Mouse (Mus musculus): Measurements from ENCODE around the gene Spock1. TPM values are rescaled to one million over a fixed set of nuclear protein-coding genes. Genes with fewer than 3 reads are reported as not detected.
A peak's percentile ranks its signal among the peaks of the same experiment; 100 is the strongest.
"Not testable (repeated sequence)": the region's sequence is repeated elsewhere in the genome, so short reads cannot be mapped to it uniquely, and the experiment has no call there.

The Spock1 gene
- polyA plus RNA-seq, 1 experiment from 2014 or later: 0.49 TPM

GRCm38 (mm10) chr13:57484426-57485168 is 423.5 kb downstream of the Spock1 start:
- ATAC-seq (replicated peaks; ENCODE audit: low FRiP score, low read depth): no peak
- H3K9me3 ChIP-seq (replicated peaks; ENCODE audit: low read length): no peaks in the 10 kb centered on the region
- WGBS: 84% methylated on average over 16 of the region's 16 CpGs
- no peaks in the 10 kb centered on the region for H3K4me1 ChIP-seq (replicated peaks; ENCODE audit: insufficient read depth, low read length)
- no peak overlapping the region for H3K4me3 ChIP-seq (replicated peaks; ENCODE audit: low read depth, low read length)
- H3K36me3 ChIP-seq (ENCODE audit: insufficient read depth, low read length): no peaks in the 10 kb centered on the region
- no peak for TF ChIP-seq CTCF (IDR thresholded peaks at IDR 0.05; ENCODE audit: low read depth)
- DNase-seq (ENCODE audit: low spot score): no peak
- no peak overlapping the region for H3K4me2 ChIP-seq (ENCODE audit: low read length)
- no peak overlapping the region for H3K27ac ChIP-seq
- H3K9ac ChIP-seq (ENCODE audit: low read depth, low read length): no peak overlapping the region
- H3K27me3 ChIP-seq (ENCODE audit: insufficient read depth, low read length): no peaks in the 10 kb centered on the region

- Histone ChIP-seq H3K9ac (ENCODE audit: low read depth, low read length) (no peak overlapping the region), H3K27ac (no peak overlapping the region), H3K4me3 (replicated peaks; ENCODE audit: low read depth, low read length) (no peak overlapping the region), H3K27me3 (ENCODE audit: insufficient read depth, low read length) (no peaks in the 10 kb centered on the region), H3K36me3 (ENCODE audit: insufficient read depth, low read length) (no peaks in the 10 kb centered on the region), H3K4me2 (ENCODE audit: low read length) (no peak overlapping the region), H3K4me1 (replicated peaks; ENCODE audit: insufficient read depth, low read length) (no peaks in the 10 kb centered on the region), H3K9me3 (replicated peaks; ENCODE audit: low read length) (no peaks in the 10 kb centered on the region)
- peak; percentile 67 for TF ChIP-seq CTCF (IDR thresholded peaks at IDR 0.05; ENCODE audit: low read depth)
- DNase-seq (ENCODE audit: low spot score): peak; percentile 29
- 42% methylated on average over 6 of the region's 6 CpGs for WGBS
- no peak for ATAC-seq (replicated peaks; ENCODE audit: low FRiP score, low read depth)
Observed at GRCm38 (mm10) chr13:57476700-57477099, 431.4 kb downstream of the Spock1 start.

DNA sequence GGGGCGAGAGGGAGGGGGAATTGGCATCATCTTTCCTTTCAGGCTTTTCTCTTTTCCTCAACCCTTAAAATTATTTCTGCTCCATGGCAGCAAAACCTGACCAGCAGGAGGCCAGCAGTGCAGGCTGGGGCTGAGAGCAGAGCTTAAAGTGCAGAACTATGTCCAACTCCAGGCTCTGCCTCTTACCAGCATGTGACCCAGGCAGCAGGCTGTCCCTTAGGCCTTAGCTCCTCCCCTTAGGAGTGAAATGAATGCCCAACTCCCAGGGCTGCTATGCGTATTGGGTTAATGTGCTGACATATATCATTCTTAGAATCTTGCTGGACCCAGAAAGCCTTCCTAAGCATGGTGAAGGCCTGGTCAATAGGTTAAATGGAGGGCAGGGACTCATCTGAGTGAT is 434.1 kb downstream of the Spock1 start:
- Histone ChIP-seq H3K4me1 (replicated peaks; ENCODE audit: insufficient read depth, low read length) (no peaks in the 10 kb centered on the region), H3K4me2 (ENCODE audit: low read length) (no peak overlapping the region), H3K9ac (ENCODE audit: low read depth, low read length) (no peak overlapping the region), H3K4me3 (replicated peaks; ENCODE audit: low read depth, low read length) (no peak overlapping the region), H3K36me3 (ENCODE audit: insufficient read depth, low read length) (no peaks in the 10 kb centered on the region), H3K27me3 (ENCODE audit: insufficient read depth, low read length) (no peaks in the 10 kb centered on the region), H3K27ac (no peak overlapping the region), H3K9me3 (replicated peaks; ENCODE audit: low read length) (no peaks in the 10 kb centered on the region)
- DNase-seq (ENCODE audit: low spot score) (peak; percentile 52), ATAC-seq (replicated peaks; ENCODE audit: low FRiP score, low read depth) (0 out of 2 replicates have a peak, but pooled peaks have one; percentile 36)
- TF ChIP-seq CTCF (IDR thresholded peaks at IDR 0.05; ENCODE audit: low read depth): peak; percentile 34; the same call in 1 of the 2 replicates
- 49% methylated on average over 2 of the region's 2 CpGs for WGBS

GRCm38 (mm10) chr13:57470922-57471321 is 437.2 kb downstream of the Spock1 start:
- not testable (repeated sequence) for H3K9ac ChIP-seq (ENCODE audit: low read depth, low read length); H3K27me3 ChIP-seq (ENCODE audit: insufficient read depth, low read length); ATAC-seq (replicated peaks; ENCODE audit: low FRiP score, low read depth); H3K9me3 ChIP-seq (replicated peaks; ENCODE audit: low read length); H3K4me3 ChIP-seq (replicated peaks; ENCODE audit: low read depth, low read length); DNase-seq (ENCODE audit: low spot score); H3K27ac ChIP-seq; H3K4me2 ChIP-seq (ENCODE audit: low read length); H3K36me3 ChIP-seq (ENCODE audit: insufficient read depth, low read length); H3K4me1 ChIP-seq (replicated peaks; ENCODE audit: insufficient read depth, low read length)
- 88% methylated on average over 3 of the region's 4 CpGs for WGBS

DNA sequence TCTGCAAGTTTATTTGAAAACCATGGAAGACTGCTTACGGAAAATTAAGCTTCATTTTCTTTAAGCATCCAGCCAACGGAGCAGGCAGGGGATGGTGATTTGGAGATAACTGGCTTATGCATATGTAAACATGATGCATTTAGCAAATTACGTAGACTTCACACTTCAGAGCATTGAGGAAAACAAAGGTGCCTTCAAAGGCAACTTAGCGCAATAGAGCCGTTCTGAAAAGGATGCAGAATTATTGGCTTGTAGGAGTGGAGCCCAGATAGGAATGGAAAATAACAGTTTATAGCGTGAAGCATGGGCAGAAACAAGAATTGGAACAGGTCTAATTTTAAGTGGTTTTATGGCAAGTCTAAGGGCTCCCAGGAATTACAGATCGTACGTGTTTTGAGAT is 448.2 kb downstream of the Spock1 start:
- no peaks in the 10 kb centered on the region for H3K4me1 ChIP-seq (replicated peaks; ENCODE audit: insufficient read depth, low read length)
- H3K9me3 ChIP-seq (replicated peaks; ENCODE audit: low read length): no peaks in the 10 kb centered on the region
- no peak overlapping the region for H3K4me3 ChIP-seq (replicated peaks; ENCODE audit: low read depth, low read length)
- DNase-seq (ENCODE audit: low spot score): no peak
- no peak overlapping the region for H3K27ac ChIP-seq
- H3K36me3 ChIP-seq (ENCODE audit: insufficient read depth, low read length): no peaks in the 10 kb centered on the region
- no peak for TF ChIP-seq CTCF (IDR thresholded peaks at IDR 0.05; ENCODE audit: low read depth)
- H3K9ac ChIP-seq (ENCODE audit: low read depth, low read length): no peak overlapping the region
- 71% methylated on average over 8 of the region's 8 CpGs for WGBS
- ATAC-seq (replicated peaks; ENCODE audit: low FRiP score, low read depth): no peak
- no peaks in the 10 kb centered on the region for H3K27me3 ChIP-seq (ENCODE audit: insufficient read depth, low read length)
- no peak overlapping the region for H3K4me2 ChIP-seq (ENCODE audit: low read length)

DNA sequence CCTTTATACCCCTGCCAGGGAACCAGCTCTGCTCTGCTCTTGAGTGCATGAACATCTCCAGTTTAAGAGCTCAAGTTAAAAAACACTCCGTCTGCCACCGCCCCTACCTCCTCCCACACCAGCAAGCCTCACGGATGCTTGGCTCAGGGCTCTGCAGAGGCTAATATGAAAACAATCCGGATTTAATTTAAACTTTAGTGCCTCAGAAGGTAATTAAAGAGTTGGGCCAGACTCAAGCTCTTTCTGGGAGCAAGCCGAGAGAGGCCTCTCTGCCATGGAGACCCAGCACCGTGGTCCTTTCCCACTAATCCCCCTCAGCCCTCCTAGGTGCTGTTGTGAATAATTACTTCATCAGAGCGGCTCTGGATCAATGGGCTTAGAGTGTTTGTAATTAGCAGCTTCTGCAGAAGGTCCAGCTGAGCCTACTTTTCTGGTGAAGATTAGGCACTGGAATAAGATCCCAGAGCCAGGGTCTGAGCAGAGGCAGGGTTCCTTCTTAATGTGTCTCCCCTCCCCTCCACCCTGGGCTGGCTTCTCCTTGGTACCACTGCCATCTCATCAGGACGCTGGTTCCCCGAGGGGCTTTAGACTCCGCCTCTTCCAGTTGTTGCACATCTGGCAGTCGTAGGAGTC is 457.8 kb downstream of the Spock1 start:
- H3K4me3 ChIP-seq (replicated peaks; ENCODE audit: low read depth, low read length): no peak overlapping the region
- 20% methylated on average over 11 of the region's 11 CpGs for WGBS
- H3K27ac ChIP-seq: no peak overlapping the region
- no peak for TF ChIP-seq CTCF (IDR thresholded peaks at IDR 0.05; ENCODE audit: low read depth)
- no peak overlapping the region for H3K9ac ChIP-seq (ENCODE audit: low read depth, low read length)
- no peak for ATAC-seq (replicated peaks; ENCODE audit: low FRiP score, low read depth)
- H3K36me3 ChIP-seq (ENCODE audit: insufficient read depth, low read length): no peaks in the 10 kb centered on the region
- H3K4me1 ChIP-seq (replicated peaks; ENCODE audit: insufficient read depth, low read length): no peaks in the 10 kb centered on the region
- H3K27me3 ChIP-seq (ENCODE audit: insufficient read depth, low read length): no peaks in the 10 kb centered on the region
- H3K4me2 ChIP-seq (ENCODE audit: low read length): no peak overlapping the region
- peak; percentile 57 for DNase-seq (ENCODE audit: low spot score)
- H3K9me3 ChIP-seq (replicated peaks; ENCODE audit: low read length): no peaks in the 10 kb centered on the region

All from kidney, postnatal 0 days (tissue).